Mouse (Mus musculus): Measurements from ENCODE around the gene Prrt1. TPM values are rescaled to one million over a fixed set of nuclear protein-coding genes. Genes with fewer than 3 reads are reported as not detected.

Gene Prrt1
- total and polyA plus RNA-seq, 3 experiments: 1.0 TPM; not detected in 2

- DNase-seq (ENCODE audit: low read depth, low spot score): no peak
- no peak overlapping the region for H3K27ac ChIP-seq (ENCODE audit: control insufficient read depth, low read depth, low read length)
- H3K36me3 ChIP-seq (ENCODE audit: control insufficient read depth in 1 of 2, insufficient read depth in 2 of 2, low read length in 2 of 2): no peaks in the 10 kb centered on the region
- H3K9me3 ChIP-seq (replicated peaks; ENCODE audit: insufficient read depth, low read length): no peaks in the 10 kb centered on the region
- H3K79me2 ChIP-seq (ENCODE audit: control insufficient read depth, insufficient read depth, low read length, poor library complexity): no peaks in the 10 kb centered on the region
- no peaks in the 10 kb centered on the region for H3K4me1 ChIP-seq (ENCODE audit: control insufficient read depth in 1 of 2, insufficient read depth in 2 of 2, low read length in 2 of 2)
- no peak overlapping the region for H3K9ac ChIP-seq (ENCODE audit: control insufficient read depth, low read depth, low read length, poor library complexity, severe bottlenecking)
- H3K27me3 ChIP-seq (ENCODE audit: control insufficient read depth in 1 of 2, insufficient read depth in 2 of 2, low read length in 2 of 2): no peaks in the 10 kb centered on the region
- TF ChIP-seq MXI1 (IDR thresholded peaks at IDR 0.05; ENCODE audit: low read depth, low read length): no peak
- TF ChIP-seq ETS1 (IDR thresholded peaks at IDR 0.05; ENCODE audit: low read depth, low read length): no peak
- no peak for TF ChIP-seq RCOR1 (IDR thresholded peaks at IDR 0.05; ENCODE audit: low read depth, low read length)
- no peak for TF ChIP-seq POLR2AphosphoS2 (IDR thresholded peaks at IDR 0.05; ENCODE audit: low read length)
- no peak for TF ChIP-seq MYC (IDR thresholded peaks at IDR 0.05; ENCODE audit: low read depth, low read length)
- TF ChIP-seq ZMIZ1 (IDR thresholded peaks at IDR 0.05; ENCODE audit: low read depth, low read length): no peak
- TF ChIP-seq NELFE (IDR thresholded peaks at IDR 0.05; ENCODE audit: low read depth, low read length): no peak
- no peak for TF ChIP-seq MAFK (IDR thresholded peaks at IDR 0.05; ENCODE audit: borderline replicate concordance, low read depth, low read length)
- TF ChIP-seq E2F4 (IDR thresholded peaks at IDR 0.05; ENCODE audit: borderline replicate concordance, low read depth, low read length): no peak
- H3K4me3 ChIP-seq (ENCODE audit: control insufficient read depth in 1 of 2, insufficient read depth in 1 of 2, low read depth in 2 of 2, low read length in 2 of 2): no peak overlapping the region
These were observed 47.3 kb downstream of the Prrt1 start for GRCm38 (mm10) chr17:34676671-34677070.

GRCm38 (mm10) chr17:34680191-34680590 is 50.9 kb downstream of the Prrt1 start:
- TF ChIP-seq MAZ (IDR thresholded peaks at IDR 0.05; ENCODE audit: low read depth, low read length): no peak
- no peak for TF ChIP-seq TBP (IDR thresholded peaks at IDR 0.05; ENCODE audit: low read depth, low read length)
- TF ChIP-seq CHD2 (IDR thresholded peaks at IDR 0.05; ENCODE audit: low read length): no peak
- TF ChIP-seq NELFE (IDR thresholded peaks at IDR 0.05; ENCODE audit: low read depth, low read length): no peak
- no peak for TF ChIP-seq MAFK (IDR thresholded peaks at IDR 0.05; ENCODE audit: borderline replicate concordance, low read depth, low read length)
- no peak for TF ChIP-seq POLR2A (IDR thresholded peaks at IDR 0.05; ENCODE audit: control insufficient read depth in 1 of 2, insufficient read depth in 1 of 2, low read depth in 1 of 2, low read length in 2 of 2, poor library complexity in 1 of 2)
- TF ChIP-seq TAL1 (IDR thresholded peaks at IDR 0.05; ENCODE audit: low read length): no peak
- TF ChIP-seq GATA1 (IDR thresholded peaks at IDR 0.05; ENCODE audit: low read depth, low read length): no peak
- no peak for TF ChIP-seq E2F4 (IDR thresholded peaks at IDR 0.05; ENCODE audit: borderline replicate concordance, low read depth, low read length)
- TF ChIP-seq MYB (IDR thresholded peaks at IDR 0.05; ENCODE audit: low read depth, low read length): no peak
- no peak for TF ChIP-seq KAT2A (conservative IDR thresholded peaks at IDR 0.05; ENCODE audit: low read depth, low read length)
- no peak for TF ChIP-seq MEF2A (IDR thresholded peaks at IDR 0.05; ENCODE audit: extremely low read depth, insufficient replicate concordance, low read depth, low read length, poor library complexity, severe bottlenecking)
- no peak for TF ChIP-seq POLR2AphosphoS5 (IDR thresholded peaks at IDR 0.05; ENCODE audit: borderline replicate concordance, low read depth, low read length)
- no peak for TF ChIP-seq ZC3H11A (IDR thresholded peaks at IDR 0.05; ENCODE audit: low read depth, low read length)
- no peak for TF ChIP-seq SMC3 (IDR thresholded peaks at IDR 0.05; ENCODE audit: low read depth, low read length)
- no peak for TF ChIP-seq ZNF384 (IDR thresholded peaks at IDR 0.05; ENCODE audit: low read depth, low read length)
- no peak for TF ChIP-seq ZKSCAN1 (IDR thresholded peaks at IDR 0.05; ENCODE audit: low read depth, low read length)
- no peak for TF ChIP-seq ETS1 (IDR thresholded peaks at IDR 0.05; ENCODE audit: low read depth, low read length)
- no peak for TF ChIP-seq USF1 (IDR thresholded peaks at IDR 0.05; ENCODE audit: low read depth, low read length)
- no peak overlapping the region for H3K4me3 ChIP-seq (ENCODE audit: control insufficient read depth in 1 of 2, insufficient read depth in 1 of 2, low read depth in 2 of 2, low read length in 2 of 2)
- no peak overlapping the region for H3K9ac ChIP-seq (ENCODE audit: control insufficient read depth, low read depth, low read length, poor library complexity, severe bottlenecking)
- no peaks in the 10 kb centered on the region for H3K27me3 ChIP-seq (ENCODE audit: control insufficient read depth in 1 of 2, insufficient read depth in 2 of 2, low read length in 2 of 2)
- H3K27ac ChIP-seq (ENCODE audit: control insufficient read depth, low read depth, low read length): no peak overlapping the region
- H3K9me3 ChIP-seq (replicated peaks; ENCODE audit: insufficient read depth, low read length): no peaks in the 10 kb centered on the region
- H3K36me3 ChIP-seq (ENCODE audit: control insufficient read depth in 1 of 2, insufficient read depth in 2 of 2, low read length in 2 of 2): no peaks in the 10 kb centered on the region
- no peaks in the 10 kb centered on the region; a peak in 1 of 4 replicates for H3K4me1 ChIP-seq (ENCODE audit: control insufficient read depth in 1 of 2, insufficient read depth in 2 of 2, low read length in 2 of 2)
- no peak for DNase-seq (ENCODE audit: low read depth, low spot score)
- no peaks in the 10 kb centered on the region for H3K79me2 ChIP-seq (ENCODE audit: control insufficient read depth, insufficient read depth, low read length, poor library complexity)

Data from MEL (cell line).